Mouse (Mus musculus) ES-E14 (cell line): ENCODE data around the gene Slco2b1. TPM values are rescaled to one million over a fixed set of nuclear protein-coding genes. Genes with fewer than 3 reads are reported as not detected.
A peak's percentile ranks its signal among the peaks of the same experiment; 100 is the strongest.

ENCODE experiments used
- DNase-seq: peaks from one replicate; pipeline ENCODE4 v3.0.0-alpha.2; 2013; ENCODE audit warnings: low read depth, low spot score
- H3K27ac ChIP-seq: 2 replicates; pipeline ENCODE4 v1.5.1; 2012; ENCODE audit warnings: low read depth, mild to moderate bottlenecking, low read length, moderate library complexity, mixed read lengths; ENCODE audit not compliant: poor library complexity, insufficient read depth, severe bottlenecking
- H3K36me3 ChIP-seq: 2 replicates; pipeline ENCODE4 v1.6.1; 2012; ENCODE audit warnings: mild to moderate bottlenecking, low read length, moderate library complexity, mixed read lengths; ENCODE audit not compliant: control insufficient read depth, poor library complexity, insufficient read depth, severe bottlenecking
- H3K4me1 ChIP-seq, 2 experiments: fragments of 150-350 bp in 1 of 2; sonication (generic) in 1 of 2; 2 replicates each; pipeline ENCODE4 v1.6.1; 2012; ENCODE audit warnings: low read length in 2 of 2, mild to moderate bottlenecking in 1 of 2, mixed read lengths in 1 of 2; ENCODE audit not compliant: control insufficient read depth in 2 of 2, insufficient read depth in 2 of 2, poor library complexity in 1 of 2
- H3K4me3 ChIP-seq, 2 experiments: fragments of 150-350 bp in 1 of 2; sonication (generic) in 1 of 2; 2 replicates each; pipeline ENCODE4 v1.5.1; 2012; ENCODE audit warnings: low read length in 2 of 2, low read depth in 1 of 2, mild to moderate bottlenecking in 1 of 2, mixed read lengths in 1 of 2; ENCODE audit not compliant: insufficient read depth in 1 of 2, poor library complexity in 1 of 2, severe bottlenecking in 1 of 2
- H3K9ac ChIP-seq: 2 replicates; pipeline ENCODE4 v1.6.1; 2012; ENCODE audit warnings: low read depth, mild to moderate bottlenecking, low read length, mixed read lengths; ENCODE audit not compliant: poor library complexity, insufficient read depth, severe bottlenecking
- H3K9me3 ChIP-seq: fragments of 150-350 bp; sonication (generic); 2 replicates; pipeline ENCODE4 v1.6.1; 2012; ENCODE audit warnings: low read depth, mild to moderate bottlenecking, low read length; ENCODE audit not compliant: control insufficient read depth, insufficient read depth
- CHD2 ChIP-seq: IDR thresholded peaks from 2 replicates; pipeline ENCODE4 v1.6.1; 2014; ENCODE audit warnings: mild to moderate bottlenecking, low read depth, low read length, inconsistent platforms
- HCFC1 ChIP-seq: IDR thresholded peaks from 2 replicates; pipeline ENCODE4 v1.6.1; 2012; ENCODE audit warnings: low read length, inconsistent platforms, borderline replicate concordance; ENCODE audit not compliant: insufficient read depth
- ZC3H11A ChIP-seq: IDR thresholded peaks from 2 replicates; pipeline ENCODE4 v1.6.1; 2012; ENCODE audit warnings: low read depth, mild to moderate bottlenecking, inconsistent platforms, low read length, borderline replicate concordance
- ZNF384 ChIP-seq: IDR thresholded peaks from 2 replicates; pipeline ENCODE4 v1.6.1; 2012; ENCODE audit warnings: low read depth, low read length, inconsistent platforms
- in situ Hi-C, 2 experiments: fragments of 600-800 bp; cut with MboI; formaldehyde crosslinking; loops; one replicate each; pipeline ENCODE4 v1.15.1; 2025; ENCODE audit warnings: low sequenced_read_pairs in 2 of 2, inconsistent platforms in 1 of 2; ENCODE audit not compliant: unreplicated experiment in 2 of 2
- total RNA-seq: library from RNA; depleted of rRNA; stranded (reverse); fragments of 300-350 nt; gene quantifications from 2 replicates; pipeline ENCODE4 v1.2.3, GENCODE M21; 2012; rRNA removed

The Slco2b1 gene
- total RNA-seq, 1 experiment, result 0.45 TPM

DNA sequence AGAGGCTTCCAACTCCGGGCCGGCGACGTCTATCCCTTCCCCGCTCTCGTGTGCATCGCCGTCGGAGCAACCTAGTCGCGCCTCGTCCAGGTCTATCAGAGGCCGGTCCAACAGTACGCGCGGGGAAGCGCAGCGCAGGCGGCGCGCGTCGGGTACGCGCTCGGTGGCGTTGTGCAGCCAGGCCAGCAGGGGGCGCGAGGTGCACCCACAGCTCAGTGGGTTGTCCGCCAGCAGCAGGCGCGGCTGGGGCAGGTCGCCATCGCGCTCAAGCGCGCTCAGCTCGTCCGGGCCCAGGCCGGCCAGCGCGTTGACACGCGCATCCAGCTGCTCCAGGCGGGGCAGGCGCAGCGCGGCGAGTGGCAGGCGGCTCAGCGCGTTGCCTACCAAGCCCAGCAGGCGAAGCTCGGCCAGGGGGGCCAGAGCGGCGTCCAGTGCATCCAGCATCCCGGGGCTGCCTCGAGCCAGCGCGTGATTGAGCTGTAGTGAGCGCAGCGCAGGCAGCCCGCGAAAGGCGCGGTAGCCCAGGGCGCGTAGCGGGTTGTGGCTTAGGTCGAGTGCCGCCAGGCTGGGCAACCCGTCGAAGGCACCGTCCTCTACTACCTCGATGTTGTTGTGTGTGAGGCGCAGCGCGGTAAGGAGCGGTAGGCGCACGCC, 85.3 kb downstream of the Slco2b1 start:
- Histone ChIP-seq H3K9ac (peak overlapping the region; percentile 58), H3K27ac (no peak overlapping the region), H3K36me3 (no peaks in the 10 kb centered on the region), H3K9me3 (no peaks in the 10 kb centered on the region), H3K4me3 (peak overlapping the region; percentile 58 to 76), H3K4me1 (peaks cover 0 to 3% of the 10 kb centered on the region in 2 experiments; a peak in 2 of 4 replicates)
- DNase-seq, result peak; percentile 65
- in situ Hi-C loops, result no loop called here
- peak; percentile 52; the same call in 1 of the 2 replicates for TF ChIP-seq HCFC1
- TF ChIP-seq ZC3H11A, result peak; percentile 51; the same call in 1 of the 2 replicates
- TF ChIP-seq ZNF384, result no peak

DNA sequence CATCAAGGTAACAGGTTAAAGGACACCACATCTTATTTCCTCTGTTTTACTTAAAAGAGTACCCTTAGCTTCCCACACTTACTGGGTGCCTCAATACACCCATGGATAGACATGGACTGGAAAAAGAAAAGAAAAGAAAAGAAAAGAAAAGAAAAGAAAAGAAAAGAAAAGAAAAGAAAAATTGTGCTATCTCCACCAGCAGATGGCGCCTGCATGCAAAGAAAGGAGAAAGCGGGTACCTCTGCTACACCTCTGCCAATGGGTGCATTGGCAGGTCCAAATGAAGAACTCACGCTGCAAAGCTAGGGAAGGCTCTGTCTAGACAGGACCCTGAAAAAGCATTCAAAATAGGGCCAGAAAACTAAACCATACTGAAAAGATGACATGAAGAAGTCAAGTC, 92.3 kb downstream of the Slco2b1 start:
- no peaks in the 10 kb centered on the region for H3K4me1 ChIP-seq
- no peak overlapping the region for H3K9ac ChIP-seq
- in situ Hi-C loops, result loop anchor here in 1 of 2 experiments (10.0 kb wide), 1 partner anchor 176 kb away; no protein-coding TSS in a partner anchor
- no peak overlapping the region for H3K4me3 ChIP-seq
- H3K9me3 ChIP-seq, result no peaks in the 10 kb centered on the region
- no peaks in the 10 kb centered on the region for H3K36me3 ChIP-seq
- H3K27ac ChIP-seq, result no peak overlapping the region
- DNase-seq, result no peak
- TF ChIP-seq ZC3H11A, result 0 out of 2 replicates have a peak, but pooled peaks have one; percentile 25
- TF ChIP-seq CHD2, result no peak
- TF ChIP-seq ZNF384, result peak; percentile 80

DNA sequence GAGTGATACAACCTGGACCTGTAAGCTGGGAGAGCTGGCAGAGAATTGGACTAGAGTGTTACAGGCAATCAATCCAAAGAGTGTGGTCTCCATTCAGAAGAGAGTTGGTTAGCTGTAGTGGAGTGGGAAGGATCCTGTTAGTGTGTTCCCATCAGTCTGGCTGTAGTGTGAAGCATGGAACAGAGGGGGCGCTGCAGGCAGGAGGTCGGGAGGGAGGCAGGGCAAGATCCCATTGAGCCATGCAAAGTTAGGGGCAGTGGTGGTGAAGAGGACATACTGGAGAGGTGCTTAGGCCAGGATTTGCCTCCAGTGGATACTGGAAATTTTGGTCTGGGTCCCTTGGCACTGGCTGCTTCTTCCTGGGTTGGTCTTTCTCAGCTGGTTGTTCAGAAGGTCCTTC, 92.9 kb downstream of the Slco2b1 start:
- H3K36me3 ChIP-seq, result no peaks in the 10 kb centered on the region
- DNase-seq, result no peak
- no peaks in the 10 kb centered on the region for H3K4me1 ChIP-seq
- no peaks in the 10 kb centered on the region for H3K9me3 ChIP-seq
- no peak overlapping the region for H3K9ac ChIP-seq
- no peak overlapping the region for H3K4me3 ChIP-seq
- no peak overlapping the region for H3K27ac ChIP-seq
- in situ Hi-C loops, result loop anchor here in 1 of 2 experiments (10.0 kb wide), 1 partner anchor 177 kb away; no protein-coding TSS in a partner anchor
- TF ChIP-seq ZC3H11A (no peak), ZNF384 (no peak)

Other genes starting within 250 kb of the Slco2b1 start
- gene Klhl35, start 245.3 kb downstream of the Slco2b1 start, total RNA-seq, result 0.31 and 0.85 TPM in 2 replicates
- 1,655 and 1,728 TPM in 2 replicates for gene Rps3, start 227.6 kb downstream of the Slco2b1 start, total RNA-seq
- 10.7 and 15.3 TPM in 2 replicates for gene Arrb1, start 175.9 kb downstream of the Slco2b1 start, total RNA-seq
- 0.11 and 0.27 TPM in 2 replicates for gene Tpbgl, start 84.2 kb downstream of the Slco2b1 start, total RNA-seq
- gene Olfr520, start 18.9 kb upstream of the Slco2b1 start, total RNA-seq, result not detected in 2 replicates
- gene Olfr521, start 52.2 kb upstream of the Slco2b1 start, total RNA-seq, result not detected in 2 replicates
- 2.2 and 2.4 TPM in 2 replicates for gene Neu3, start 117.1 kb upstream of the Slco2b1 start, total RNA-seq
- gene Xrra1, start 147.8 kb upstream of the Slco2b1 start, total RNA-seq, result 0.40 and 0.74 TPM in 2 replicates
- gene Spcs2, start 152.1 kb upstream of the Slco2b1 start, total RNA-seq, result 247 and 260 TPM in 2 replicates